Mouse (Mus musculus) megakaryocyte, adult 5-6 weeks (primary cell): ENCODE data around the gene Xlr5c. TPM values are rescaled to one million over a fixed set of nuclear protein-coding genes. Genes with fewer than 3 reads are reported as not detected.
"Not testable (repeated sequence)": the region's sequence is repeated elsewhere in the genome, so short reads cannot be mapped to it uniquely, and the experiment has no call there.

ENCODE experiments used
- ATAC-seq: 2 replicates; pipeline ENCODE4 v1.8.0; 2016; ENCODE audit warnings: mild to moderate bottlenecking, inconsistent platforms; ENCODE audit not compliant: poor library complexity, severe bottlenecking
- total RNA-seq, 2 experiments: library from RNA; stranded (forward) in 1 of 2; stranded (reverse) in 1 of 2; fragments of 153-499, 151-499 nt in 1 of 2; fragments of 221-1000, 200-1000 nt in 1 of 2; gene quantifications; 2 replicates each; pipeline versions ENCODE4 v1.2.3 to v1.2.4; 2015 to 2017

Gene Xlr5c
- total RNA-seq (2015) (not detected in 2 replicates), total RNA-seq (2017) (not detected in 2 replicates)

DNA sequence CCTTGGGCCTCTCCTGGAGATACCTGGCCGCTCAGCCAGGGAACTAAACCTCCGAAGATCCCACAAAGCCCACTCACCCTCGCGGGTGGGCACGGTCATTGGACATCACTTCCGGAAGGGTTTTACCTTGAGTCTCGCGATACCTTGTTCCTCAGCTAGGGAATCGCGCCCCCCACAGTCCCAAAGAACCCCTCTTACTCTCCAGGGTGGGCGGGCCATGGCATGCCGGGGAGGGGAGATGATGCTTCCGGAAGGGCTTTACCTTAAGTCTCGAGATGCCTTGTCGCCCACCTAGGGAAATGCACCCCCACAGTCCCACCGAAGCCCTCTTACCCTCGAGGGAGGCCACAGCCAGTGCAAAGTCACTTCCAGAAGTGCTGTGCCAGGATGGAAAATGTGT lies at the start of gene Xlr5c, which contains the start of gene Xlr5a:
TSS of gene Xlr5c (minus strand) at position 101 of the 400 bp plus-strand sequence.
TSS of gene Xlr5a (minus strand) at position 101 of the 400 bp plus-strand sequence.
- not testable (repeated sequence) for ATAC-seq

DNA sequence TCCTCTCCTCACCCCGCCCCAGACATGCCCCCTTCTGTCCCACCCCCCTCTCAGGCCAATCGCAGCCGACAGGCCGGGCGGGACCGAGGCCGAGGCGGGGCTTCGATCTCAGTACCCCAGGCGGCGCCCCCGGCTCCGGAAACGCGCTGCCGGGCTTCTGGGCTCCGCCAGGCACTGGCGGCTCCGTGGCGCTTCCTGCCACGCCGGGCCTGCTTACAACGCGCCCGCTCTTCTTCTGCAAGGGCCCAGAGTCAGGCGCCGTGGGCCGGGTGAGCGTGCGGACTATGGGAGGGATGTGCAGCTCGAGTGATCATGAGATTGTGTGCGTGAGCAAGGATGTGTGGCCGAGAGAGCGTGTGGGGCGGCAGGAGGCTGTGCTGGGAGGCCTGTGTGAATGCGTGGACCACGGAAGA lies 49.7 kb upstream of the Xlr5c start, which contains the start of gene Zfp275:
TSS of gene Zfp275 (plus strand) at position 139 of the 413 bp plus-strand sequence.
- peak; percentile 96 for ATAC-seq

DNA sequence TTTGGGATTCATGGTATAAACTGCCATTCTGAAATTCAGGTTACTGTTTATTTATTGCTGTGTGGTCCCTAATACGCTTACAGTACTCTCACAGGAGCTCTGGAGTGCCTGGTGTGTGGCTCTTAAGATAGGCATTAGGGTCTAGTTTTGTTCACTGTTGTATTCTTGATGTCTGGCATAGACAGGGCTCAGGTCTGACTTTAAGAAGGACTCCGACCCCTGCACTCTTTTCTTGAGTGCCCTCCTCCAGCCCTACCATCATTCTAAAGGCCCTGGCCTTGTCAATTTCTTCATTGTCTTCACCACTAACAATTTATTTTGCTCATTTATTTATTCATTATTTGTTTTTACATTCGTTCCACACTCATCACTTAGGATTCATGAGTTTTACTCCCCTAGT lies 49.3 kb upstream of the Xlr5c start:
- no peak for ATAC-seq

DNA sequence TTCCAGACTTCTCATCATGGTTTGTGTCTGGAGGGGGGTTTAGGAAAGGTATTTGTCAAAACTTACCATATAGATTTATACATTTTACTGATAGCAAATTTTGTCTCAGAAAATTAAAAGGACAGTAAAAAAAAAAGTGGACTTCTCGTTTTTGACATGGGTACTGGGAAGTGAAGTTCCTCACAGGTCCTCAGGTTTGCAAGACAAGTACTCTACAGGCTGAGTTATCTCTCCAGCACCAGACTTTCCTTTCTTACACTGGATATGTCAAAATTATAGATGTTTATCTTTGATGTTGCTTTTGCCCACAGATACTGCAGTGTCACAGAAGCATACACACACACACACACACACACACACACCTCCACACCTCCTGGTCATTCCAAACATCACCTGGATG lies 48.7 kb upstream of the Xlr5c start:
- ATAC-seq = no peak

DNA sequence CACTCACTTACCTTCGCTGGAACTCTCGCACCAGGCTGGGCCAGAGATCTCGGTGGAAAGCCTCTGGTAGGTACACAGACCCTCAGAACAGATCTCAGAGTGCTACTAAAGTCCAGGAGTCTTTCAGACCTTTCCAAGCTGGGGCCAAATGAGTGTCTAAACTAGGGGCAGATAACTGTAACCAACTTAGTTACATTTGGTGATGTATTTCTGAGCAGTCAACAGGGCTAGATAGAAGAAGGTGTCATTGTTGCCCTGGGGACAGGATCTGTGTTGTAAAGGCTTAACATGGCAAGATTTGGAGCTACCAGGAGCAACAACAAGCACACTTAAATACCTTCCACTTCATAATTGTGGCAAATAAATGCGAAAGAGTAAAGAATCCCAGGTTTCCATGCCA lies 44.0 kb upstream of the Xlr5c start, which contains the start of gene Gm45015:
TSS of gene Gm45015 (minus strand) at position 101 of the 400 bp plus-strand sequence.
- ATAC-seq = no peak

DNA sequence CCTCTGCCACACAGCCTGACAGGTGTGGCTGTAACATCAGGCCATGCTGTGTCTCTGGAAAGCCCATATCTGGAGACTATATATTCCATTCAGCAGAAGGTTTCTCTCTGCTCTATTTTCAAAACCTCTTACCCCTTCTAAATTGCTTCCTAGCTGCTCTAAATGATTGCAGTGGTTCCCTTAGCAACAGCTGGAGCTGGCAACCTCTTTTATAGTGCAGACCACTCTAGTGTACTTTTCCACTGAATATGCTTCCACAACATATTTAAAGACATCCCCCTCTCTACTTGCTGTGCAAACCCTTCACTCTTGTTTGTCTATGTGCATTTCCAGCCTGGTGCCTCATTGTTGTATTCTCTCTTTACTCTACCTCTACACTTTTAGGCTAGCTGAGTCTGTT lies 40.8 kb upstream of the Xlr5c start:
- ATAC-seq = no peak

DNA sequence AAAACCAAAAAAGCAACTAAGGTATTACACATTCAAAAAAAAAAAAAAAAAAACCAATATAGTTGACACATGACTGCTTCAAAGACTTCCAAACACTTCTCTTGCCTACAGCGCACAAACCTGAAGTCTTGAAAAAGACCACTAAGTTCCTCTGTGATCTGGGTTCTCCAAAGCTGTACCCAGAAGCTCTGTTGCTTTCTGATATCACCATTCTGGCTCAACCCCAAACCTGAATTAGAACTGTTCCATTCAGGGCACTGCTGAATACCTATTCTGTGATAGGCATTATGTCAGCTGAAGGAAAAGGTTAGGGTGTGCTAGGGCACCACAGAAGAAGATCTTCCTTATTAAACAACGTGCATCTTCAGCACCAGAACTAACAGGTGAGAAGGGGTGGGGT lies 34.4 kb upstream of the Xlr5c start:
- ATAC-seq = no peak

DNA sequence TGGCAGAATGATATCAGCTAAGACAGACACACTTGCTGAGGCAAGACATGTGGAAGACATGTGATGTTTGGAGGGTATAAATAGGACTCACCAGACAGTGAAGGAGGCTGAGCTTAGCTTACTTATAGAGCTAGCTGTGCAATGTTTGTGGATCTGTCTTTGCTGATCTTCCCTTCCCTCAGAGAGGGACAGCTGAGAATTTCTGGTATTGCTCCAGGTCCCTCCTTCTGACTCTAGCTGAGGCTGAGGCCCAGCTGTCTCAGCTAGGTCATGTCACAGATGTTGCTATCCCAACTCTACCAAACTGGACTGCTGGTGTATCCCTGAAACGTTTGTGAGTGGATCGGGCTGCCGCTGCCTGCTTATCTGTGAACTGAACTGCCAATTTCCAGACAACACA lies 28.3 kb upstream of the Xlr5c start:
- no peak for ATAC-seq

DNA sequence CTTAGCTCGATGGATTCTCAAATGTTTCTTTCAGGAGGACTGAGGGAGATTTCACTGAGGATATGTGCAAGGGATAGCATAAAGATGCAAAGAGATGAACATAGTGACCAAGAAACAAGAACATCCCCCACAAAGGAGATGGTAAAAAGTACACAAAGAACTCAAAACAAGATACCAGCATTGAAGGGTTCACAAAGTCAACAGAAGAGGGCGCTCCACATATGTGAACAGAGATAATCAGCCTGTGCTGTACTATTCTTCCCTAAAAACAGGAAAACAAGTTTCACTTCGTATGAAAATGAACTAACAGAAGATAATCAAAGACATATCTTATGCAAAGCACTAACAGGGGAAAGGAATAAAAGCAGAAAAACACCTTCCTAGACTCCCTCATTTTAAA lies 19.7 kb upstream of the Xlr5c start:
- 0 out of 2 replicates have a peak, but pooled peaks have one; percentile 49 for ATAC-seq

DNA sequence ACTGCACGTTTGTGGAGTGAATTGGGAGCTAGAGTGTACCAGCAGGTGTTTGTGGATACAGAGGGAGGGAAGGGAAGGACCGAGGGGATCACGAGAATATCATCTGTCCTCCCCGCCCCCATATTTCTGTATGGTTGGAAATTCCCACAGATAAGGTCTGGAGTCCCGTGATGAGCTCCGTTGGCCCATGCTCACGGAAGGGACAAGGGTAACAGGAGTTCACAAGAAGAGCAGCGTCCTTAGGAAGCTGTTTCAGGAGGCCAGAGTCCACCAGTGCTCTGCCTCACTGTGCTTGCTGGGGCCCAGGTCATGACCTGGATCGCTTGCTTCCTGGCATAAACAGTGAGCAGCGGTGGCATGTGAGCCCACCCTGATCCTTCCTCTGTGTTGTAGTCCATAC lies 3.0 kb upstream of the Xlr5c start:
- ATAC-seq = not testable (repeated sequence)

DNA sequence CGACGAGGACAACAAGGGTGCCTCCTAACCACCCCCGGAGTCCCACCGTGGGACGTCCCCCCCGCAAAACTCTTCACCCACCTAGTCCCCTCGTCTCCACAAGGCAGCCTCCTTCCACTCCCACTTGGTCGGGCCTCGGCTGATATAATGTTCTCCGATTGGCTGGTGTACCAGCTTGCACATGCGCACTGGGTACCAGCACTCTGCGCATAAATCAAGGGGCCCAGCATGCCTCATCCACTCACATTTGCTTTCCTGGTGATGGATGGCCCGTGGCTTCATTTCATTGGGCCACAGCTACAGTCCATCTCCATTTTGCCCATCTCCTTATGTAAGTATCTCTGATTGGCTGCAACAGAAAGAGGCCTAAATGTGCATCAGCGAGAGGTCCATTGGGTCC lies 27.5 kb downstream of the Xlr5c start, which contains the start of gene Xlr3c:
TSS of gene Xlr3c (minus strand) at position 121 of the 400 bp plus-strand sequence.
- ATAC-seq = not testable (repeated sequence)

DNA sequence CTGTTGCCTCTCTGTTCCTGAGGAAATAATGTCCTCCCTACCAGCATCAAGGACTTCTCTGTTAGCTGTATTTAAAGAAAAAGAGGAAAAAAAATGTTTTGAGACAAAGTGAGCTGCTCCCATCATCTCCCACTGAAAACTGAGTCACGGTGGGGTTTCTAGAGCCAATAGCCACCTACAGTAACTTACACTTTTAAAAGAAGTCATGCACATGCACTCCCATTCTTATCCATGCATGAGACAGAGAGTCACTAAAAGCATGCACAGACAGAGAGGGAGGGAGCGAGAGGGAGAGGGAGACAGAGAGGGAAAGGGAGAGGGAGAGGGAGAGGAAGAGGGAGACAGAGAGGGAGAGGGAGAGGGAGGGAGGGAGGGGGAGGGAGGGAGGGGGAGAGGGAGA lies 30.3 kb downstream of the Xlr5c start:
- ATAC-seq = not testable (repeated sequence)

DNA sequence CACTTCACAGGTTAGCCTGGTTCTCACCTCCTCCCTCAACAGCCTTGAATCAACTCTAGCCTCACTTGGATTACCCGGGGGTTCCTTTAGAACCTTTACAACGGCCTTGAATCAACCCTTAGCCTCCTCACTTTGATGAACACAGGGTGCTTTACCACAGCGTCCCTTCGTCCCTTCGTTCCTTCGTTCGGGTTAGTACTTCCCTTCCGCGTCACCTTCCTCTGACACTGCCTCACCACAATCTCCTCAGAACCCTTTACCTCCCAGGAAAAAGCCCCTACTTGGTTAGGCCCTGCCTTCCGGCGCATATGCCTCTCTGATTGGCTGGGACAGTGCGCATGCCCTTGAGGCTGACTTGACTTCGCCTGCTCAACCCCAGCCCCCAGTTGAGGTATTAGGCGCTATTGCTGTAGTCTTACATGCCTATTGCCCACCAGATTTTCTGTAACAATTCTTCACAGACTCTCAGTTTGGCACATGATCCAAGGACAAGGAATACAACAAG lies 49.9 kb downstream of the Xlr5c start, which contains the start of gene Xlr4c:
TSS of gene Xlr4c (minus strand) at position 310 of the 505 bp plus-strand sequence.
- ATAC-seq = not testable (repeated sequence)

Other genes starting within 250 kb of the Xlr5c start
- not detected in 2 replicates for gene Pnma3, start 228.2 kb downstream of the Xlr5c start, total RNA-seq (2015)
- gene Pnma3, start 228.2 kb downstream of the Xlr5c start, total RNA-seq (2017) = not detected in 2 replicates
- gene Xlr4a, start 210.5 kb downstream of the Xlr5c start, total RNA-seq (2015) = 6.4 and 9.1 TPM in 2 replicates
- 0.45 and 7.4 TPM in 2 replicates for gene Xlr4a, start 210.5 kb downstream of the Xlr5c start, total RNA-seq (2017)
- not detected in 2 replicates for gene Xlr3a, start 195.9 kb downstream of the Xlr5c start, total RNA-seq (2015)
- gene Xlr3a, start 195.9 kb downstream of the Xlr5c start, total RNA-seq (2017) = 0.22 and 0.37 TPM in 2 replicates
- not detected in 2 replicates for gene Gm14685, start 175.9 kb downstream of the Xlr5c start, total RNA-seq (2015)
- not detected in 2 replicates for gene Gm14685, start 175.9 kb downstream of the Xlr5c start, total RNA-seq (2017)
- not detected in 2 replicates for gene Xlr5b, start 144.2 kb downstream of the Xlr5c start, total RNA-seq (2015)
- not detected in 2 replicates for gene Xlr5b, start 144.2 kb downstream of the Xlr5c start, total RNA-seq (2017)
- gene DXBay18, start 143.5 kb downstream of the Xlr5c start, total RNA-seq (2015) = not detected in 2 replicates
- not detected in 2 replicates for gene DXBay18, start 143.5 kb downstream of the Xlr5c start, total RNA-seq (2017)
- gene Spin2d, start 116.0 kb downstream of the Xlr5c start, total RNA-seq (2015) = not detected in 2 replicates
- gene Spin2d, start 116.0 kb downstream of the Xlr5c start, total RNA-seq (2017) = not detected in 2 replicates
- gene Xlr3b, start 100.8 kb downstream of the Xlr5c start, total RNA-seq (2015) = 3.9 and 8.3 TPM in 2 replicates
- gene Xlr3b, start 100.8 kb downstream of the Xlr5c start, total RNA-seq (2017) = 2.9 and 3.3 TPM in 2 replicates
- 7.1 and 12.5 TPM in 2 replicates for gene Xlr4b, start 78.6 kb downstream of the Xlr5c start, total RNA-seq (2015)
- gene Xlr4b, start 78.6 kb downstream of the Xlr5c start, total RNA-seq (2017) = 8.4 and 10.8 TPM in 2 replicates
- gene F8a, start 64.7 kb downstream of the Xlr5c start, total RNA-seq (2015) = 4.0 and 4.7 TPM in 2 replicates
- gene F8a, start 64.7 kb downstream of the Xlr5c start, total RNA-seq (2017) = 3.9 and 4.1 TPM in 2 replicates
- gene Xlr4c, start 49.8 kb downstream of the Xlr5c start, total RNA-seq (2015) = 2.3 and 2.8 TPM in 2 replicates
- gene Xlr4c, start 49.8 kb downstream of the Xlr5c start, total RNA-seq (2017) = 6.5 and 9.3 TPM in 2 replicates
- gene Xlr3c, start 27.6 kb downstream of the Xlr5c start, total RNA-seq (2015) = not detected in 2 replicates
- 0.07 TPM in 1 of 2 replicates, not detected in the other for gene Xlr3c, start 27.6 kb downstream of the Xlr5c start, total RNA-seq (2017)
- not detected in 2 replicates for gene Xlr5a, start within 50 bp of the Xlr5c start, total RNA-seq (2015)
- not detected in 2 replicates for gene Xlr5a, start within 50 bp of the Xlr5c start, total RNA-seq (2017)
- not detected in 2 replicates for gene Gm45015, start 43.9 kb upstream of the Xlr5c start, total RNA-seq (2015)
- gene Gm45015, start 43.9 kb upstream of the Xlr5c start, total RNA-seq (2017) = not detected in 2 replicates
- gene Zfp275, start 49.6 kb upstream of the Xlr5c start, total RNA-seq (2015) = 5.3 and 6.8 TPM in 2 replicates
- 3.5 and 4.3 TPM in 2 replicates for gene Zfp275, start 49.6 kb upstream of the Xlr5c start, total RNA-seq (2017)
- not detected in 2 replicates for gene Gm18336, start 105.8 kb upstream of the Xlr5c start, total RNA-seq (2015)
- not detected in 2 replicates for gene Gm18336, start 105.8 kb upstream of the Xlr5c start, total RNA-seq (2017)
- gene Zfp92, start 118.1 kb upstream of the Xlr5c start, total RNA-seq (2015) = not detected in 2 replicates
- not detected in 2 replicates for gene Zfp92, start 118.1 kb upstream of the Xlr5c start, total RNA-seq (2017)
- gene Trex2, start 142.4 kb upstream of the Xlr5c start, total RNA-seq (2015) = not detected in 2 replicates
- not detected in 2 replicates for gene Trex2, start 142.4 kb upstream of the Xlr5c start, total RNA-seq (2017)
- gene Haus7, start 166.1 kb upstream of the Xlr5c start, total RNA-seq (2015) = 15.7 and 19.7 TPM in 2 replicates
- 21.9 and 24.8 TPM in 2 replicates for gene Haus7, start 166.1 kb upstream of the Xlr5c start, total RNA-seq (2017)
- gene Bgn, start 190.6 kb upstream of the Xlr5c start, total RNA-seq (2015) = 3.0 and 7.7 TPM in 2 replicates
- 0.45 and 0.48 TPM in 2 replicates for gene Bgn, start 190.6 kb upstream of the Xlr5c start, total RNA-seq (2017)
- gene Atp2b3, start 210.1 kb upstream of the Xlr5c start, total RNA-seq (2015) = not detected in 2 replicates
- not detected in 2 replicates for gene Atp2b3, start 210.1 kb upstream of the Xlr5c start, total RNA-seq (2017)